Mouse (Mus musculus): ENCODE data around the gene Sfxn3. TPM values are rescaled to one million over a fixed set of nuclear protein-coding genes. Genes with fewer than 3 reads are reported as not detected.

The Sfxn3 gene
- polyA plus RNA-seq, 1 experiment from 2014 or later = 19.6 TPM

- 75% methylated on average over 12 of the region's 12 CpGs for WGBS
- H3K27ac ChIP-seq (replicated peaks) = peak overlapping the region; percentile 96
- H3K36me3 ChIP-seq = peaks cover 46% of the 10 kb centered on the region
- H3K27me3 ChIP-seq (replicated peaks) = peaks cover 32% of the 10 kb centered on the region
- peaks cover 28% of the 10 kb centered on the region for H3K4me1 ChIP-seq
- H3K9me3 ChIP-seq = no peaks in the 10 kb centered on the region
- no peak for ATAC-seq (ENCODE audit: extremely low read depth, insufficient number of reproducible peaks, low FRiP score, low TSS enrichment)
- H3K9ac ChIP-seq = peak overlapping the region; percentile 85
- peak overlapping the region; percentile 68 for H3K4me3 ChIP-seq
- peak overlapping the region; percentile 93 for H3K4me2 ChIP-seq
Observed at GRCm38 (mm10) chr19:45048644-45049365, 1.5 kb downstream of the Sfxn3 start.

- Histone ChIP-seq H3K4me3 (no peak overlapping the region), H3K9me3 (no peaks in the 10 kb centered on the region), H3K4me1 (peaks cover 28% of the 10 kb centered on the region), H3K27ac (replicated peaks) (no peak overlapping the region), H3K27me3 (replicated peaks) (peaks cover 25% of the 10 kb centered on the region), H3K4me2 (no peak overlapping the region), H3K36me3 (peaks cover 53% of the 10 kb centered on the region), H3K9ac (no peak overlapping the region)
- ATAC-seq (ENCODE audit: extremely low read depth, insufficient number of reproducible peaks, low FRiP score, low TSS enrichment) = no peak
- WGBS = 73% methylated on average over 9 of the region's 9 CpGs
Observed at GRCm38 (mm10) chr19:45049523-45049922, 2.2 kb downstream of the Sfxn3 start.

- 82% methylated on average over 8 of the region's 8 CpGs for WGBS
- H3K27me3 ChIP-seq (replicated peaks) = no peaks in the 10 kb centered on the region; the same call in 1 of the 2 replicates
- H3K36me3 ChIP-seq = peaks cover 59% of the 10 kb centered on the region
- H3K4me1 ChIP-seq = peaks cover 25% of the 10 kb centered on the region
- no peak overlapping the region for H3K4me3 ChIP-seq
- no peak for ATAC-seq (ENCODE audit: extremely low read depth, insufficient number of reproducible peaks, low FRiP score, low TSS enrichment)
- H3K9ac ChIP-seq = no peak overlapping the region
- H3K27ac ChIP-seq (replicated peaks) = no peak overlapping the region
- no peaks in the 10 kb centered on the region for H3K9me3 ChIP-seq
- H3K4me2 ChIP-seq = no peak overlapping the region
Observed at GRCm38 (mm10) chr19:45053451-45053850, 6.1 kb downstream of the Sfxn3 start.

- Histone ChIP-seq H3K27me3 (replicated peaks) (no peaks in the 10 kb centered on the region), H3K27ac (replicated peaks) (no peak overlapping the region), H3K9me3 (no peaks in the 10 kb centered on the region), H3K4me1 (peaks cover 25% of the 10 kb centered on the region), H3K4me3 (no peak overlapping the region), H3K4me2 (no peak overlapping the region), H3K9ac (no peak overlapping the region), H3K36me3 (peaks cover 49% of the 10 kb centered on the region)
- no peak for ATAC-seq (ENCODE audit: extremely low read depth, insufficient number of reproducible peaks, low FRiP score, low TSS enrichment)
- WGBS = 65% methylated on average over 6 of the region's 6 CpGs
Observed at GRCm38 (mm10) chr19:45054892-45055690, 7.8 kb downstream of the Sfxn3 start.

- Histone ChIP-seq H3K9ac (peak overlapping the region; percentile 89), H3K4me1 (peaks cover 25% of the 10 kb centered on the region), H3K27ac (replicated peaks) (peak overlapping the region; percentile 97; the same call in 1 of the 2 replicates), H3K4me2 (peak overlapping the region; percentile 89), H3K4me3 (no peak overlapping the region), H3K27me3 (replicated peaks) (no peaks in the 10 kb centered on the region), H3K9me3 (no peaks in the 10 kb centered on the region), H3K36me3 (peaks cover 37% of the 10 kb centered on the region)
- WGBS = 50% methylated on average over 4 of the region's 4 CpGs
- no peak for ATAC-seq (ENCODE audit: extremely low read depth, insufficient number of reproducible peaks, low FRiP score, low TSS enrichment)
Observed at GRCm38 (mm10) chr19:45056364-45056763, 9.1 kb downstream of the Sfxn3 start.

GRCm38 (mm10) chr19:45056908-45057698 lies 9.8 kb downstream of the Sfxn3 start:
- H3K4me2 ChIP-seq = peak overlapping the region; percentile 89
- H3K4me1 ChIP-seq = peaks cover 25% of the 10 kb centered on the region
- peak overlapping the region; percentile 89 for H3K9ac ChIP-seq
- no peaks in the 10 kb centered on the region for H3K27me3 ChIP-seq (replicated peaks)
- peak overlapping the region; percentile 70 for H3K4me3 ChIP-seq
- H3K9me3 ChIP-seq = no peaks in the 10 kb centered on the region
- ATAC-seq (ENCODE audit: extremely low read depth, insufficient number of reproducible peaks, low FRiP score, low TSS enrichment) = no peak
- H3K36me3 ChIP-seq = peaks cover 30% of the 10 kb centered on the region
- WGBS = 70% methylated on average over 7 of the region's 7 CpGs
- H3K27ac ChIP-seq (replicated peaks) = peak overlapping the region; percentile 97

- H3K27ac ChIP-seq (replicated peaks) = peak overlapping the region; percentile 97
- H3K9me3 ChIP-seq = no peaks in the 10 kb centered on the region
- peak overlapping the region; percentile 89 for H3K4me2 ChIP-seq
- peaks cover 25% of the 10 kb centered on the region for H3K4me1 ChIP-seq
- H3K27me3 ChIP-seq (replicated peaks) = no peaks in the 10 kb centered on the region
- peak overlapping the region; percentile 89 for H3K9ac ChIP-seq
- no peak for ATAC-seq (ENCODE audit: extremely low read depth, insufficient number of reproducible peaks, low FRiP score, low TSS enrichment)
- H3K4me3 ChIP-seq = peak overlapping the region; percentile 70
- 38% methylated on average over 7 of the region's 7 CpGs for WGBS
- peaks cover 24% of the 10 kb centered on the region for H3K36me3 ChIP-seq
Observed at GRCm38 (mm10) chr19:45057724-45058112, 10.4 kb downstream of the Sfxn3 start.

- Histone ChIP-seq H3K9ac (peak overlapping the region; percentile 89), H3K4me3 (peak overlapping the region; percentile 70), H3K36me3 (peaks cover 18% of the 10 kb centered on the region), H3K9me3 (no peaks in the 10 kb centered on the region), H3K4me2 (peak overlapping the region; percentile 89), H3K4me1 (peaks cover 25% of the 10 kb centered on the region), H3K27me3 (replicated peaks) (0 out of 2 replicates have a peak, but pooled peaks cover under 1% of the 10 kb centered on the region), H3K27ac (replicated peaks) (peak overlapping the region; percentile 97)
- WGBS = under 1% methylated on average over 34 of the region's 34 CpGs
- ATAC-seq (ENCODE audit: extremely low read depth, insufficient number of reproducible peaks, low FRiP score, low TSS enrichment) = peak; percentile 86
Observed at GRCm38 (mm10) chr19:45058113-45058839, 11.0 kb downstream of the Sfxn3 start.

GRCm38 (mm10) chr19:45058841-45059240 lies 11.5 kb downstream of the Sfxn3 start:
- H3K27me3 ChIP-seq (replicated peaks) = peaks cover 6% of the 10 kb centered on the region
- H3K4me3 ChIP-seq = peak overlapping the region; percentile 70
- 1% methylated on average over 14 of the region's 14 CpGs for WGBS
- H3K27ac ChIP-seq (replicated peaks) = peak overlapping the region; percentile 97
- H3K9ac ChIP-seq = peak overlapping the region; percentile 89
- peak overlapping the region; percentile 89 for H3K4me2 ChIP-seq
- peaks cover 25% of the 10 kb centered on the region for H3K4me1 ChIP-seq
- H3K36me3 ChIP-seq = peaks cover 13% of the 10 kb centered on the region
- peak; percentile 5; the same call in 1 of the 2 replicates for ATAC-seq (ENCODE audit: extremely low read depth, insufficient number of reproducible peaks, low FRiP score, low TSS enrichment)
- no peaks in the 10 kb centered on the region for H3K9me3 ChIP-seq

- Histone ChIP-seq H3K9ac (no peak overlapping the region), H3K4me2 (no peak overlapping the region), H3K9me3 (no peaks in the 10 kb centered on the region), H3K27me3 (replicated peaks) (peaks cover 55% of the 10 kb centered on the region), H3K4me1 (peaks cover 8% of the 10 kb centered on the region), H3K27ac (replicated peaks) (no peak overlapping the region), H3K36me3 (no peaks in the 10 kb centered on the region), H3K4me3 (0 out of 2 replicates have a peak overlapping the region, but pooled peaks have one; percentile 3)
- WGBS = 40% methylated on average over 20 of the region's 20 CpGs
- ATAC-seq (ENCODE audit: extremely low read depth, insufficient number of reproducible peaks, low FRiP score, low TSS enrichment) = no peak
Observed at GRCm38 (mm10) chr19:45063565-45064292, 16.4 kb downstream of the Sfxn3 start.

Data from heart, embryonic 13.5 days (tissue).